Mouse (Mus musculus): Measurements from ENCODE around the gene Olfr914. TPM values are rescaled to one million over a fixed set of nuclear protein-coding genes. Genes with fewer than 3 reads are reported as not detected.

The Olfr914 gene
- total RNA-seq (2014; fragmentation: Nextera tagmentation): not detected in 2 replicates
- 0.05 and 0.76 TPM in 2 replicates for total RNA-seq (2017)
- not detected in 2 replicates for polyA plus RNA-seq (2012)

- no peak for TF ChIP-seq GATA1 (IDR thresholded peaks at IDR 0.05; ENCODE audit: borderline replicate concordance, low read length)
- TF ChIP-seq TAL1 (conservative IDR thresholded peaks at IDR 0.05; ENCODE audit: low read depth, low read length): no peak
- no peak for TF ChIP-seq GATA2 (IDR thresholded peaks at IDR 0.05; ENCODE audit: borderline replicate concordance, low read depth, low read length)
- TF ChIP-seq CTCF (IDR thresholded peaks at IDR 0.05; ENCODE audit: low read depth, low read length): no peak
- no peak for TF ChIP-seq POLR2AphosphoS5 (IDR thresholded peaks at IDR 0.05; ENCODE audit: insufficient replicate concordance, low read depth, low read length)
- Histone ChIP-seq H3K4me1 (ENCODE audit: insufficient read depth, low read depth, low read length) (no peaks in the 10 kb centered on the region), H3K9me3 (replicated peaks) (no peaks in the 10 kb centered on the region), H3K27me3 (ENCODE audit: insufficient read depth, low read length) (no peaks in the 10 kb centered on the region), H3K36me3 (replicated peaks) (no peaks in the 10 kb centered on the region), H3K4me3 (ENCODE audit: low read depth, low read length) (no peak within 1 kb of the TSS)
- DNase-seq (ENCODE audit: low spot score) (no peak), ATAC-seq (ENCODE audit: extremely low read depth, insufficient number of reproducible peaks, low FRiP score, poor library complexity, severe bottlenecking) (no peak)
Observed at GRCm38 (mm10) chr9:38604802-38605201, at the start of gene Olfr914. TSS of gene Olfr914 (plus strand) at chr9:38605102.

DNA sequence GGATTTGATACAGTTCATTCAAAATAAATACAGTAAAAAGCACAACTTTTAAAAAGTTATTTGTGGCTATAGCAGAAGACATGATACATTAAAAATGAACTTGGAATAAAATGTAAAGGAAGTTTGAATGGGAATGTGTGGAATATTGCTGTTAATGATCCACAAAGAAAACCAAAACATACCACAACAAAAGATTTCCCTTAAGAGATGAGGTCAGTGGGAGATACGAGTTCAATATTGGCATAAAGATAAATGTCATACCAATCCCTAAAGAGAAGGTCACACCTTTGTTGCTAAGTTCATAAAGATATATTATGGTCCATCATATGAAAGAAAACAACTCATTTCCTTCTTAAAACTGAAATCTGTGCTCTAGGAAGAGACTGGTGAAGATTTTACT, 25.0 kb upstream of the Olfr914 start, which contains the start of gene Olfr912:
Gene Olfr912 (plus strand): TSS at position 301 of the 400 bp plus-strand sequence.
- DNase-seq (ENCODE audit: low spot score) (no peak), ATAC-seq (ENCODE audit: extremely low read depth, insufficient number of reproducible peaks, low FRiP score, poor library complexity, severe bottlenecking) (no peak)
- Histone ChIP-seq H3K9me3 (replicated peaks) (no peaks in the 10 kb centered on the region), H3K4me1 (ENCODE audit: insufficient read depth, low read depth, low read length) (no peaks in the 10 kb centered on the region), H3K27me3 (ENCODE audit: insufficient read depth, low read length) (no peaks in the 10 kb centered on the region), H3K4me3 (ENCODE audit: low read depth, low read length) (no peak within 1 kb of the TSS), H3K36me3 (replicated peaks) (no peaks in the 10 kb centered on the region)
- TF ChIP-seq CTCF (IDR thresholded peaks at IDR 0.05; ENCODE audit: low read depth, low read length) (no peak), TAL1 (conservative IDR thresholded peaks at IDR 0.05; ENCODE audit: low read depth, low read length) (no peak), GATA1 (IDR thresholded peaks at IDR 0.05; ENCODE audit: borderline replicate concordance, low read length) (no peak), GATA2 (IDR thresholded peaks at IDR 0.05; ENCODE audit: borderline replicate concordance, low read depth, low read length) (no peak), POLR2AphosphoS5 (IDR thresholded peaks at IDR 0.05; ENCODE audit: insufficient replicate concordance, low read depth, low read length) (no peak)

GRCm38 (mm10) chr9:38591056-38591455, 13.8 kb upstream of the Olfr914 start:
- H3K4me3 ChIP-seq (ENCODE audit: low read depth, low read length): no peak overlapping the region
- no peaks in the 10 kb centered on the region for H3K4me1 ChIP-seq (ENCODE audit: insufficient read depth, low read depth, low read length)
- ATAC-seq (ENCODE audit: extremely low read depth, insufficient number of reproducible peaks, low FRiP score, poor library complexity, severe bottlenecking) (no peak; the same call in 1 of the 2 replicates), DNase-seq (ENCODE audit: low spot score) (no peak)
- no peaks in the 10 kb centered on the region for H3K9me3 ChIP-seq (replicated peaks)
- no peaks in the 10 kb centered on the region for H3K36me3 ChIP-seq (replicated peaks)
- no peak for TF ChIP-seq GATA2 (IDR thresholded peaks at IDR 0.05; ENCODE audit: borderline replicate concordance, low read depth, low read length)
- TF ChIP-seq POLR2AphosphoS5 (IDR thresholded peaks at IDR 0.05; ENCODE audit: insufficient replicate concordance, low read depth, low read length): no peak
- H3K27me3 ChIP-seq (ENCODE audit: insufficient read depth, low read length): no peaks in the 10 kb centered on the region

DNA sequence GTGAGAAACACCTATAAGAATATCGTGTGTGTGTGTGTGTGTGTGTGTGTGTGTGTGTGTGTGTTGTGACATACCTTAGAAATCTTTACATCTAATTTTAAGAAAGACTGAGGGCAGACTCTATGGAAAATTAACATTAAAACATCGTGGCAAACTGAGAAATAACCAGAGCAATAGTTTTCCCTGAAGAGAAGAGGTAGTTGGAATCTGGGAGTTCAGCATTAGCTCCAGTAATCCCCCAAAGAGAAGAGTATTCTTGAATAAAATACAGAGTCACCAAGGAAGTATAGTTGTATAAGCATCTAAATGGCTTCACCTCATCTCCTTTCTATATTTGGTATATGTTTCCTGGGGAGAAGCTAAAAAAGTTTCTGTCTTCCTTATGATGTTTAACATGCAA, 12.4 kb upstream of the Olfr914 start, which contains the start of gene Olfr913:
Gene Olfr913 (plus strand): TSS at position 301 of the 400 bp plus-strand sequence.
- H3K4me1 ChIP-seq (ENCODE audit: insufficient read depth, low read depth, low read length): no peaks in the 10 kb centered on the region
- H3K4me3 ChIP-seq (ENCODE audit: low read depth, low read length): no peak within 1 kb of the TSS
- TF ChIP-seq GATA1 (IDR thresholded peaks at IDR 0.05; ENCODE audit: borderline replicate concordance, low read length): no peak
- TF ChIP-seq POLR2AphosphoS5 (IDR thresholded peaks at IDR 0.05; ENCODE audit: insufficient replicate concordance, low read depth, low read length): no peak
- TF ChIP-seq CTCF (IDR thresholded peaks at IDR 0.05; ENCODE audit: low read depth, low read length): no peak
- TF ChIP-seq GATA2 (IDR thresholded peaks at IDR 0.05; ENCODE audit: borderline replicate concordance, low read depth, low read length): no peak
- TF ChIP-seq TAL1 (conservative IDR thresholded peaks at IDR 0.05; ENCODE audit: low read depth, low read length): no peak
- H3K36me3 ChIP-seq (replicated peaks): no peaks in the 10 kb centered on the region
- DNase-seq (ENCODE audit: low spot score): no peak
- ATAC-seq (ENCODE audit: extremely low read depth, insufficient number of reproducible peaks, low FRiP score, poor library complexity, severe bottlenecking): no peak
- no peaks in the 10 kb centered on the region for H3K9me3 ChIP-seq (replicated peaks)
- H3K27me3 ChIP-seq (ENCODE audit: insufficient read depth, low read length): no peaks in the 10 kb centered on the region

DNA sequence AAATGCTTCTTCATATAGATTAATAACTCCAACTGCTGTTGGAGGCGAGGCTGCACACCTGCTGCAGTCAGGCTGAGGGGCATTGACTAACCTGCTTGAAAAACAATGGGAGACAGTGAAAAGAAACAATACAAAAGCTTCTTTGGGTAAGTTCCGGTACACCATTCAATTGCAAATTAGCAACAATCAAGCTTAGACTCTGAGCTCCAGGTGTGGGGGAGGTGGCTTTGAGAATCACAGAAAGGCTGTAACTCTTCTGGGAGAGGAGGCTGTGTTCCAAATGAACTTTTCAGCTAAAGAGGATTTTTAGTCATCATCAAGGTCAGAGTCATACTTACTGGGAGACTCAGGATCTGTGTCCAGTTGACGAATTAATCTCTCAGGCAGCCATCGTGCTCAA, 27.5 kb downstream of the Olfr914 start:
- Histone ChIP-seq H3K4me3 (ENCODE audit: low read depth, low read length) (no peak overlapping the region), H3K27me3 (ENCODE audit: insufficient read depth, low read length) (no peaks in the 10 kb centered on the region), H3K9me3 (replicated peaks) (no peaks in the 10 kb centered on the region), H3K4me1 (ENCODE audit: insufficient read depth, low read depth, low read length) (no peaks in the 10 kb centered on the region), H3K36me3 (replicated peaks) (no peaks in the 10 kb centered on the region)
- TF ChIP-seq GATA2 (IDR thresholded peaks at IDR 0.05; ENCODE audit: borderline replicate concordance, low read depth, low read length) (no peak), TAL1 (conservative IDR thresholded peaks at IDR 0.05; ENCODE audit: low read depth, low read length) (no peak), POLR2AphosphoS5 (IDR thresholded peaks at IDR 0.05; ENCODE audit: insufficient replicate concordance, low read depth, low read length) (no peak), CTCF (IDR thresholded peaks at IDR 0.05; ENCODE audit: low read depth, low read length) (no peak), GATA1 (IDR thresholded peaks at IDR 0.05; ENCODE audit: borderline replicate concordance, low read length) (no peak)
- DNase-seq (ENCODE audit: low spot score) (no peak), ATAC-seq (ENCODE audit: extremely low read depth, insufficient number of reproducible peaks, low FRiP score, poor library complexity, severe bottlenecking) (no peak)

DNA sequence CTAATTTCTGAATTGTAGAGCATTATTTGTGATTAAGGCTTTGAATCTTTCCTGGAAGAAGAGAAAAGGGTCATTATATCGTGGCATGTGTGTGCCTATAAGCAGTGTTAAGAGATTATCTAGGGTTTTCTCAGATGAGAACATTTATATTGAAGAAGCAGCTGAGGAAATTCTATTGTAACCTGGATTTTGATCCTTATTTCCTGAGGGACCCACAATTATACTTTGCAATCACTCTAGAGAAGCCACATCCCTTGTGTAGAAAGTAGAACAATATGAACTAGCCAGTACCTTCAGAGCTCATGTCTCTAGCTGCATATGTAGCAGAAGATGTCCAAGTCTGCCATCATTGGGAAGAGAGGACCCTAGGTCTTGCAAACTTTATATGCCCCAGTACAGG, 54.9 kb downstream of the Olfr914 start, which contains the start of gene Olfr916:
Gene Olfr916 (minus strand): TSS at position 101 of the 400 bp plus-strand sequence.
- TF ChIP-seq TAL1 (conservative IDR thresholded peaks at IDR 0.05; ENCODE audit: low read depth, low read length) (no peak), GATA1 (IDR thresholded peaks at IDR 0.05; ENCODE audit: borderline replicate concordance, low read length) (no peak), POLR2AphosphoS5 (IDR thresholded peaks at IDR 0.05; ENCODE audit: insufficient replicate concordance, low read depth, low read length) (no peak), GATA2 (IDR thresholded peaks at IDR 0.05; ENCODE audit: borderline replicate concordance, low read depth, low read length) (no peak)
- Histone ChIP-seq H3K4me3 (ENCODE audit: low read depth, low read length) (no peak within 1 kb of the TSS), H3K36me3 (replicated peaks) (no peaks in the 10 kb centered on the region), H3K9me3 (replicated peaks) (no peaks in the 10 kb centered on the region), H3K4me1 (ENCODE audit: insufficient read depth, low read depth, low read length) (no peaks in the 10 kb centered on the region), H3K27me3 (ENCODE audit: insufficient read depth, low read length) (no peaks in the 10 kb centered on the region)
- no peak for DNase-seq (ENCODE audit: low spot score)
- ATAC-seq (ENCODE audit: extremely low read depth, insufficient number of reproducible peaks, low FRiP score, poor library complexity, severe bottlenecking): no peak

Other genes starting within 250 kb of the Olfr914 start
Only the 20 nearest of the 24 such genes appear.
- not detected in 2 replicates for gene Olfr147, start 203.4 kb upstream of the Olfr914 start, total RNA-seq (2014; fragmentation: Nextera tagmentation)
- gene Olfr147, start 203.4 kb upstream of the Olfr914 start, total RNA-seq (2017): 0.16 TPM in 1 of 2 replicates, not detected in the other
- gene Olfr147, start 203.4 kb upstream of the Olfr914 start, polyA plus RNA-seq (2012): not detected in 2 replicates
- not detected in 2 replicates for gene Olfr901, start 175.6 kb upstream of the Olfr914 start, total RNA-seq (2014; fragmentation: Nextera tagmentation)
- gene Olfr901, start 175.6 kb upstream of the Olfr914 start, total RNA-seq (2017): not detected in 2 replicates
- not detected in 2 replicates for gene Olfr901, start 175.6 kb upstream of the Olfr914 start, polyA plus RNA-seq (2012)
- gene Olfr902, start 157.4 kb upstream of the Olfr914 start, total RNA-seq (2014; fragmentation: Nextera tagmentation): not detected in 2 replicates
- not detected in 2 replicates for gene Olfr902, start 157.4 kb upstream of the Olfr914 start, total RNA-seq (2017)
- not detected in 2 replicates for gene Olfr902, start 157.4 kb upstream of the Olfr914 start, polyA plus RNA-seq (2012)
- gene Olfr904, start 142.0 kb upstream of the Olfr914 start, total RNA-seq (2014; fragmentation: Nextera tagmentation): not detected in 2 replicates
- under 0.01 TPM in 1 of 2 replicates, not detected in the other for gene Olfr904, start 142.0 kb upstream of the Olfr914 start, total RNA-seq (2017)
- gene Olfr904, start 142.0 kb upstream of the Olfr914 start, polyA plus RNA-seq (2012): not detected in 2 replicates
- not detected in 2 replicates for gene Olfr905, start 134.0 kb upstream of the Olfr914 start, total RNA-seq (2014; fragmentation: Nextera tagmentation)
- 0.11 and 0.12 TPM in 2 replicates for gene Olfr905, start 134.0 kb upstream of the Olfr914 start, total RNA-seq (2017)
- gene Olfr905, start 134.0 kb upstream of the Olfr914 start, polyA plus RNA-seq (2012): not detected in 2 replicates
- not detected in 2 replicates for gene Olfr906, start 118.0 kb upstream of the Olfr914 start, total RNA-seq (2014; fragmentation: Nextera tagmentation)
- gene Olfr906, start 118.0 kb upstream of the Olfr914 start, total RNA-seq (2017): 0.12 TPM in 1 of 2 replicates, not detected in the other
- gene Olfr906, start 118.0 kb upstream of the Olfr914 start, polyA plus RNA-seq (2012): not detected in 2 replicates
- not detected in 2 replicates for gene Olfr907, start 109.3 kb upstream of the Olfr914 start, total RNA-seq (2014; fragmentation: Nextera tagmentation)
- gene Olfr907, start 109.3 kb upstream of the Olfr914 start, total RNA-seq (2017): 0.05 TPM in 1 of 2 replicates, not detected in the other
- gene Olfr907, start 109.3 kb upstream of the Olfr914 start, polyA plus RNA-seq (2012): not detected in 2 replicates
- gene Olfr911-ps1, start 83.5 kb upstream of the Olfr914 start, total RNA-seq (2014; fragmentation: Nextera tagmentation): not detected in 2 replicates
- gene Olfr911-ps1, start 83.5 kb upstream of the Olfr914 start, total RNA-seq (2017): 0.06 and 0.27 TPM in 2 replicates
- not detected in 2 replicates for gene Olfr911-ps1, start 83.5 kb upstream of the Olfr914 start, polyA plus RNA-seq (2012)
- gene Olfr910, start 67.3 kb upstream of the Olfr914 start, total RNA-seq (2014; fragmentation: Nextera tagmentation): not detected in 2 replicates
- gene Olfr910, start 67.3 kb upstream of the Olfr914 start, total RNA-seq (2017): 0.11 and 0.12 TPM in 2 replicates
- not detected in 2 replicates for gene Olfr910, start 67.3 kb upstream of the Olfr914 start, polyA plus RNA-seq (2012)
- gene Olfr912, start 24.9 kb upstream of the Olfr914 start, total RNA-seq (2014; fragmentation: Nextera tagmentation): not detected in 2 replicates
- gene Olfr912, start 24.9 kb upstream of the Olfr914 start, total RNA-seq (2017): 0.05 and 0.06 TPM in 2 replicates
- gene Olfr912, start 24.9 kb upstream of the Olfr914 start, polyA plus RNA-seq (2012): not detected in 2 replicates
- gene Olfr913, start 12.3 kb upstream of the Olfr914 start, total RNA-seq (2014; fragmentation: Nextera tagmentation): not detected in 2 replicates
- gene Olfr913, start 12.3 kb upstream of the Olfr914 start, total RNA-seq (2017): 0.11 and 0.12 TPM in 2 replicates
- gene Olfr913, start 12.3 kb upstream of the Olfr914 start, polyA plus RNA-seq (2012): not detected in 2 replicates
- not detected in 2 replicates for gene Olfr916, start 54.8 kb downstream of the Olfr914 start, total RNA-seq (2014; fragmentation: Nextera tagmentation)
- 0.16 TPM in 1 of 2 replicates, not detected in the other for gene Olfr916, start 54.8 kb downstream of the Olfr914 start, total RNA-seq (2017)
- gene Olfr916, start 54.8 kb downstream of the Olfr914 start, polyA plus RNA-seq (2012): not detected in 2 replicates
- gene Olfr917, start 60.7 kb downstream of the Olfr914 start, total RNA-seq (2014; fragmentation: Nextera tagmentation): not detected in 2 replicates
- 0.41 TPM in 1 of 2 replicates, not detected in the other for gene Olfr917, start 60.7 kb downstream of the Olfr914 start, total RNA-seq (2017)
- gene Olfr917, start 60.7 kb downstream of the Olfr914 start, polyA plus RNA-seq (2012): not detected in 2 replicates
- not detected in 2 replicates for gene Olfr918, start 69.5 kb downstream of the Olfr914 start, total RNA-seq (2014; fragmentation: Nextera tagmentation)
- 0.11 and 0.17 TPM in 2 replicates for gene Olfr918, start 69.5 kb downstream of the Olfr914 start, total RNA-seq (2017)
- not detected in 2 replicates for gene Olfr918, start 69.5 kb downstream of the Olfr914 start, polyA plus RNA-seq (2012)
- not detected in 2 replicates for gene Olfr919, start 98.6 kb downstream of the Olfr914 start, total RNA-seq (2014; fragmentation: Nextera tagmentation)
- not detected in 2 replicates for gene Olfr919, start 98.6 kb downstream of the Olfr914 start, total RNA-seq (2017)
- not detected in 2 replicates for gene Olfr919, start 98.6 kb downstream of the Olfr914 start, polyA plus RNA-seq (2012)
- 26.8 and 31.5 TPM in 2 replicates for gene Vwa5a, start 113.2 kb downstream of the Olfr914 start, total RNA-seq (2014; fragmentation: Nextera tagmentation)
- 62.4 and 66.0 TPM in 2 replicates for gene Vwa5a, start 113.2 kb downstream of the Olfr914 start, total RNA-seq (2017)
- 0.41 and 0.47 TPM in 2 replicates for gene Vwa5a, start 113.2 kb downstream of the Olfr914 start, polyA plus RNA-seq (2012)
- gene Olfr920, start 147.2 kb downstream of the Olfr914 start, total RNA-seq (2014; fragmentation: Nextera tagmentation): 0.15 TPM in 1 of 2 replicates, not detected in the other
- 0.11 and 0.12 TPM in 2 replicates for gene Olfr920, start 147.2 kb downstream of the Olfr914 start, total RNA-seq (2017)
- not detected in 2 replicates for gene Olfr920, start 147.2 kb downstream of the Olfr914 start, polyA plus RNA-seq (2012)
- not detected in 2 replicates for gene Olfr921, start 168.0 kb downstream of the Olfr914 start, total RNA-seq (2014; fragmentation: Nextera tagmentation)
- 0.06 and 0.27 TPM in 2 replicates for gene Olfr921, start 168.0 kb downstream of the Olfr914 start, total RNA-seq (2017)
- not detected in 2 replicates for gene Olfr921, start 168.0 kb downstream of the Olfr914 start, polyA plus RNA-seq (2012)
- not detected in 2 replicates for gene Olfr922, start 209.5 kb downstream of the Olfr914 start, total RNA-seq (2014; fragmentation: Nextera tagmentation)
- 0.22 TPM in 1 of 2 replicates, not detected in the other for gene Olfr922, start 209.5 kb downstream of the Olfr914 start, total RNA-seq (2017)
- gene Olfr922, start 209.5 kb downstream of the Olfr914 start, polyA plus RNA-seq (2012): not detected in 2 replicates
- gene Olfr923, start 221.4 kb downstream of the Olfr914 start, total RNA-seq (2014; fragmentation: Nextera tagmentation): not detected in 2 replicates
- not detected in 2 replicates for gene Olfr923, start 221.4 kb downstream of the Olfr914 start, total RNA-seq (2017)
- not detected in 2 replicates for gene Olfr923, start 221.4 kb downstream of the Olfr914 start, polyA plus RNA-seq (2012)

All from G1E (cell line).